Mouse (Mus musculus) cortical plate, adult 2 months (tissue): ENCODE results near the gene Slc11a2.

ENCODE experiments used
- CTCF ChIP-seq: fragments of 200-500 bp; IDR thresholded peaks from 2 replicates; pipeline ENCODE4 v1.5.1; 2011; ENCODE audit warnings: mild to moderate bottlenecking, control low read depth, low read length; ENCODE audit not compliant: insufficient read depth; ENCODE audit errors: extremely low read depth
- POLR2A ChIP-seq: fragments of 200-500 bp; IDR thresholded peaks from 2 replicates; pipeline ENCODE4 v1.6.1; 2011; ENCODE audit warnings: mild to moderate bottlenecking, low read length, control low read depth; ENCODE audit not compliant: insufficient read depth; ENCODE audit errors: extremely low read depth

GRCm38 (mm10) chr15:100451245-100451644, 26.4 kb upstream of the Slc11a2 start:
- TF ChIP-seq CTCF (no peak), POLR2A (no peak)
